Mouse (Mus musculus) forebrain, postnatal 0 days (tissue): ENCODE data around the gene Srcin1. TPM values are rescaled to one million over a fixed set of nuclear protein-coding genes. Genes with fewer than 3 reads are reported as not detected.

Experiments used
- ATAC-seq: fragments of 200-750 bp; cut with Nextera tagmentation; 2 replicates; pipeline ENCODE4 v1.8.0; 2017; ENCODE audit warnings: mild to moderate bottlenecking, moderate library complexity
- DNase-seq: peaks from one replicate; pipeline ENCODE4 v3.0.0-alpha.2; 2015
- H3K27ac ChIP-seq: fragments of 300-500 bp; sonication (generic); 2 replicates; pipeline ENCODE4 v1.5.1; 2014; ENCODE audit warnings: low read depth, mild to moderate bottlenecking, antibody characterized with exemption, low read length, moderate library complexity, mixed read lengths
- H3K27me3 ChIP-seq: fragments of 300-500 bp; sonication (generic); 2 replicates; pipeline ENCODE4 v1.6.1; 2014; ENCODE audit warnings: mild to moderate bottlenecking, low read length, mixed read lengths; ENCODE audit not compliant: insufficient read depth
- H3K36me3 ChIP-seq: fragments of 300-500 bp; sonication (generic); 2 replicates; pipeline ENCODE4 v1.6.1; 2014; ENCODE audit warnings: mild to moderate bottlenecking, moderate library complexity; ENCODE audit not compliant: insufficient read depth
- H3K4me1 ChIP-seq: fragments of 300-500 bp; sonication (generic); 2 replicates; pipeline ENCODE4 v1.6.1; 2014; ENCODE audit warnings: antibody characterized with exemption; ENCODE audit not compliant: insufficient read depth
- H3K4me2 ChIP-seq: fragments of 300-500 bp; sonication (generic); 2 replicates; pipeline ENCODE4 v1.6.1; 2014; ENCODE audit warnings: low read depth, mild to moderate bottlenecking, moderate library complexity
- H3K4me3 ChIP-seq: fragments of 300-500 bp; sonication (generic); 2 replicates; pipeline ENCODE4 v1.5.1; 2014; ENCODE audit warnings: low read depth, low read length, mixed read lengths
- H3K9ac ChIP-seq: fragments of 300-500 bp; sonication (generic); 2 replicates; pipeline ENCODE4 v1.6.1; 2014; ENCODE audit warnings: mild to moderate bottlenecking
- H3K9me3 ChIP-seq: fragments of 300-500 bp; sonication (generic); 2 replicates; pipeline ENCODE4 v1.6.1; 2016; ENCODE audit warnings: low read length
- CTCF ChIP-seq: sonication (generic); IDR thresholded peaks from 2 replicates; pipeline ENCODE4 v1.5.1; 2016; ENCODE audit warnings: antibody characterized with exemption, control low read depth, low read depth
- WGBS: fragments of 180-500 bp; shearing (Covaris S2); extraction: QIAGEN DNeasy Blood & Tissue Kit; methylation state at CpG from one replicate; pipeline ENCODE4 v1.1.7; 2014; 5-methylcytosine and 5-hydroxymethylcytosine counted together
- polyA plus RNA-seq: library from polyadenylated mRNA; unstranded; fragments of >200 nt; fragmentation: Nextera tagmentation; extraction: Ambion mirVana; gene quantifications from 2 replicates; pipeline ENCODE4 v1.2.1, GENCODE M21; 2015
- total RNA-seq: library from RNA; depleted of rRNA; stranded (reverse); fragments of >200 nt; gene quantifications from 2 replicates; pipeline ENCODE4 v1.2.3, GENCODE M21; 2014

Srcin1 gene
- total and polyA plus RNA-seq, 2 experiments from 2014 or later, result 12.0 to 70.7 TPM

DNA sequence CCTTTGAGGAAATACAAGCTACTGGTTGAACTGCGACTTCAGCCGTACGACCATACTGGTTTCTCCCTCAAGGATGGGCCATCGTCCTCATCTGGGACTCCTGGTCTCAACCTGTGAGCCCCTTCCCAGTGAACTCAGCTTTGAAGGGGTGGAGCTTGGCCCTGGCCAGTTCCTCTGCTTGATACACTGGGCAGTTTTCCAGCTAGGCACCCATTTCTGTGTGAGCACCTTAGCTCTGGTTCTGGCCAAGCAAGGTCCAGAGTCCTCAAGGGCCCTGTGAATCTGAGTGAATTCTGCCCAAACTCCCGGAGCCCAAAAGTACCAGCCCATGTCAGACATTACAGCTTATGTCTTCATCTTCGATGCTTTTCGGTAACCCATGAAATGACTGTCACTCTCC is 55.4 kb downstream of the Srcin1 start:
- H3K4me2 ChIP-seq, result no peak overlapping the region
- H3K27ac ChIP-seq, result no peak overlapping the region
- peaks cover 96% of the 10 kb centered on the region for H3K36me3 ChIP-seq
- no peaks in the 10 kb centered on the region for H3K9me3 ChIP-seq
- no peak overlapping the region for H3K9ac ChIP-seq
- H3K4me1 ChIP-seq, result no peaks in the 10 kb centered on the region
- ATAC-seq (no peak), DNase-seq (no peak)
- WGBS, result 94% methylated on average over 7 of the region's 7 CpGs
- no peak for TF ChIP-seq CTCF
- no peaks in the 10 kb centered on the region for H3K27me3 ChIP-seq
- H3K4me3 ChIP-seq, result no peak overlapping the region

DNA sequence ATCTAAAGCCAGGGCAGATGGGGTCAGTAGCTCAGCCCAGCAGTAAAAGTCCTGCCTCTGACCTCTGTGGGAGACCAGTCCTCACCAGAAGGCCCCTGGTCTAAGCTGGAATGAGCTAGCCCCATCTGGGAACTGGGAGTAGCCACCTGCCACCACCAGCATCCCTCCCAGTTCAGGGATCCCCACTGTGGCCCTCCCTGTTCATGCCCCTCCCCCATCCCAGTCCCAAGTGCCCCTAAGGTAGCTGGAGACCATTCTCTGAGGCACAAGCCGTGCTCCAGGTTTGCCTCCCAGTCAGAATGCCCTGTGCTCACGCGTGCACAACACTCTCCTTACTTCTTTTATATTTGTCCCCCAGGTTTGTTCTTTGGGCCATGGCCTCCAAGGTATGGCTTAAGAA is 62.9 kb downstream of the Srcin1 start:
- Histone ChIP-seq H3K4me2 (no peak overlapping the region), H3K4me3 (no peak overlapping the region), H3K4me1 (no peaks in the 10 kb centered on the region), H3K36me3 (peaks cover 40% of the 10 kb centered on the region), H3K9me3 (no peaks in the 10 kb centered on the region), H3K9ac (no peak overlapping the region), H3K27me3 (no peaks in the 10 kb centered on the region), H3K27ac (no peak overlapping the region)
- ATAC-seq, result no peak
- TF ChIP-seq CTCF, result no peak
- WGBS, result 80% methylated on average over 3 of the region's 3 CpGs
- DNase-seq, result no peak

DNA sequence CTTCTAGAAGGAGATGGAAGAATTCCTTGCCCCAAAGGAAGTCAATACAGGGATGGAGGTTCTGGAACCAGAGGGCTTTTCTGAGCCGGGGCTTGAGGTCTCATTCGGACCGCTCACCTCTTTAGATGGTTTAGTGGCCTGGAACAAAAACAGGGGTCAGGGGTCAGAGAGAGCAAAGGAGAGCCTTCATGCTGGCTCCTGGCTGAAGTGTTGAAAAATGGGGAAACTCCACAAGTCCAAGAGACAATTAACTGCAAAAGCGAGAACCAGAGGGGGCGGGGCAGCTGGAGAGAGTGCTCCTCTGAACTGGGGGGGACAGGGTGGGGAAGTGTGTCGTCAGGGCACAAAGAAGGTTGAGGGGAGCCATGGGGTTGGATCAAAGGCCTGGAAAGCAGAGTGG is 63.5 kb downstream of the Srcin1 start:
- no peaks in the 10 kb centered on the region for H3K9me3 ChIP-seq
- no peak overlapping the region for H3K4me3 ChIP-seq
- no peak overlapping the region for H3K9ac ChIP-seq
- H3K27ac ChIP-seq, result no peak overlapping the region
- 28% methylated on average over 6 of the region's 6 CpGs for WGBS
- no peaks in the 10 kb centered on the region for H3K27me3 ChIP-seq
- TF ChIP-seq CTCF, result no peak
- DNase-seq, result no peak
- H3K36me3 ChIP-seq, result peaks cover 34% of the 10 kb centered on the region
- H3K4me2 ChIP-seq, result no peak overlapping the region
- H3K4me1 ChIP-seq, result no peaks in the 10 kb centered on the region
- ATAC-seq, result no peak

DNA sequence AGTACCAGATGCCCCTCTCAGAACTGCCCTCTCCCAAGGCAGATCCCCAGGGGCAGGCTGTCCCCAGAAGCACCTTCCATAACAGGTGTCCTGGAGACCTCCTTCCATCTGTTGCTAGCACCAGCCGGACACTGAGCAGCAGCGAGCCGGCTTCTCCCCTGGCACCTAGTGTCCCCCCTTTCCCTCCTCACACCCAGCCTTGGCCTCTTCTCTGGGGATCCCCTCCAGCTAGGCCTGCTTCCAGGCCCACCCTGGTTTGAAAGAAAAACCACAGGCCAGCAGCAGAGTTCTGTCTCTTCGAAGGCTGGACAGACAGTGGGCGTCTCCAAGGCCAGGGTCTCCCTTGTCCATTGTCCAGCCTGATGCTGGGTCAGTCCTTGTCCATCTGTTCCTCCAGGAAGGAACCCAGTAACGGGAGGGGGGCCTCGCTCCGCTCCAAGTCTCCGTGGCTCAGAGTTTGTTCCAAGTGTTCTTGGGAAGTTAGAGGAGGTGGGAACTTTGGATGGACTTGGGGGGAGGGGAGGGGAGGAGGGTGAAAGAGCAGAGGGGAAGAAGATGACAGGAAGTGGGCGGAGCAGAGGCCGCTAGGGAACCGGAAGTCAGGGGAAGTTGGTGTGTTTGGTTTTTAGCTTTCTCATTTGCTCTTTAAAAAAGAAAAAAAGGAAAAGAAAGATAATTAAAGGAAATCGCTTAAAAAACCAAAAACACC is 64.2 kb downstream of the Srcin1 start:
- Histone ChIP-seq H3K36me3 (peaks cover 28% of the 10 kb centered on the region), H3K4me1 (no peaks in the 10 kb centered on the region), H3K9ac (no peak overlapping the region), H3K27ac (peak overlapping the region; percentile 29; the same call in 1 of the 2 replicates), H3K4me2 (peak overlapping the region; percentile 10; the same call in 1 of the 2 replicates), H3K9me3 (no peaks in the 10 kb centered on the region), H3K27me3 (no peaks in the 10 kb centered on the region), H3K4me3 (no peak overlapping the region)
- DNase-seq (no peak), ATAC-seq (no peak)
- no peak for TF ChIP-seq CTCF
- WGBS, result 56% methylated on average over 13 of the region's 13 CpGs

DNA sequence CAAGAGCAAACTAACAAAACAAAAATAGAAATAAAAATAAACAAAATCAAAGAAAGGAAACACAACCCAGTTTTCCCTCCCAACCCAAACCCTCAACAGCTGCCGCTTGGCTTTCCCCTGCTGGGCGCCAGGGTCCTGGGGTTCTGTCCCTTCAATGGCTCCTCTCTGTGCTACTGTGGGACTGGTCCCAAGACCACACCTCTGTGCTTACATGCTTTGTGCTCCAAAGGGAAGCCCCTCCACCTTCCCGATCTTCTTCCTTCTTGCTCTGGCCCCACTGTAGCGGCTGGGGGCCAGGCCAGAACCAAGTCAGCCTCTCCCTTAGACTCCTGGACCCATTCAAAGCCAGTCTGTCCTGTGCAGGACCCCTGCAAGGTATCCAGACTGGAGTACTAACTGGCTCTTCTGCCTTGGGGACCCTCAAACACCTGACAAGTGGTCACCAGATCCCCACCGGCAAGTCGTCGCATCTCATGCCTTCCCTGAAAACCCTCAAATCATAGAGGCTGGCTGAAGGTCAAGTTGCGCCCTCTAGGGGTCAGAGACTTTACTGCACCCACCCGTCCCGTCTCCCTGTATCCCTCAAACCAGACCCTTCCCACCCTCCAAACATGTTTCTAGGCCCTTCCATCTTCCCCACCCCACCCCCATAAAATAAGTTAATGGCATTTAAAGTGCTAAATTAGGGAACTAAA is 64.9 kb downstream of the Srcin1 start:
- DNase-seq, result peak; percentile 69
- peak; percentile 36; the same call in 1 of the 2 replicates for ATAC-seq
- peak; percentile 76 for TF ChIP-seq CTCF
- Histone ChIP-seq H3K4me2 (no peak overlapping the region), H3K9ac (no peak overlapping the region), H3K27me3 (no peaks in the 10 kb centered on the region), H3K4me3 (no peak overlapping the region), H3K4me1 (no peaks in the 10 kb centered on the region), H3K9me3 (no peaks in the 10 kb centered on the region), H3K36me3 (peaks cover 22% of the 10 kb centered on the region), H3K27ac (no peak overlapping the region; the same call in 1 of the 2 replicates)
- WGBS, result 27% methylated on average over 10 of the region's 10 CpGs

DNA sequence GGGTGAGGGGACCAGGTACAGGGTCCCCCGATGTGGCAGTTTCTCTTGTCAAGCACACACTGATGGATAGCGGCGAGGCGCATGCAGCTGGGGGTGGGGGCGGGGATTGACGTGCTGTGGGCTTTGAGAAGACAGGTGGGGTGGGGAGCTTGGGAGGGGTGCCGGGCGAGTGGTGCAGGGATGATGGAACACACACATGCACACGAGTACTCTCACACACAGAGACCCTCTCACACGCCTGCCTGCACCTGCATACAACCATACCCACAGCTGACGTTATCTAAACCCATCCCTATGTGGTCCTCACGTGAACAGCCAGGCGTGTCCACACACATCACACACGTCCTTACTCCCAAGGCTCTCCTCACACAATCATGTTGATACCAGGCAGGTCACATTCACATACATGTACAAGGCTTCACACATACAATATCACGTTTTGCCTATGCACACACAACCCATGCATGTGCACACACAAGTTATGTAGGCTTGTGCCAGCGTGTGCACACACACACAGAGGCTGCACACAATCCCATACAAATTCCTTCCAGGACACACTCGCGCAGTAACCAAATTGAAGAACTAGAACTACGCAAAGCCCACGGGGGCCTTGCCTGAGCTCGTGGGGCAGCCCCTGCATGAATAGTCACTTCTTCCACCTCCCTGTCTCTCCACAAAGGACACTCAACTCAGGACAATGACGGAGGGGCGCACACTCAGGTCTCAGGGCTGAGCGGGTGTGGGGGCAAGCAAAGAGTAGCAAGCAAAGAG is 66.1 kb downstream of the Srcin1 start:
- H3K27ac ChIP-seq, result no peak overlapping the region
- no peaks in the 10 kb centered on the region for H3K9me3 ChIP-seq
- DNase-seq (no peak), ATAC-seq (peak; percentile 21; the same call in 1 of the 2 replicates)
- H3K9ac ChIP-seq, result no peak overlapping the region
- H3K4me1 ChIP-seq, result no peaks in the 10 kb centered on the region
- H3K4me3 ChIP-seq, result no peak overlapping the region
- peaks cover 11% of the 10 kb centered on the region; the same call in 1 of the 2 replicates for H3K36me3 ChIP-seq
- 55% methylated on average over 22 of the region's 24 CpGs for WGBS
- H3K4me2 ChIP-seq, result no peak overlapping the region
- no peak for TF ChIP-seq CTCF
- no peaks in the 10 kb centered on the region for H3K27me3 ChIP-seq
